Mouse (Mus musculus): ENCODE data around the gene Fbxo22.
"Not testable (repeated sequence)": the region's sequence is repeated elsewhere in the genome, so short reads cannot be mapped to it uniquely, and the experiment has no call there.

Gene Fbxo22

DNA sequence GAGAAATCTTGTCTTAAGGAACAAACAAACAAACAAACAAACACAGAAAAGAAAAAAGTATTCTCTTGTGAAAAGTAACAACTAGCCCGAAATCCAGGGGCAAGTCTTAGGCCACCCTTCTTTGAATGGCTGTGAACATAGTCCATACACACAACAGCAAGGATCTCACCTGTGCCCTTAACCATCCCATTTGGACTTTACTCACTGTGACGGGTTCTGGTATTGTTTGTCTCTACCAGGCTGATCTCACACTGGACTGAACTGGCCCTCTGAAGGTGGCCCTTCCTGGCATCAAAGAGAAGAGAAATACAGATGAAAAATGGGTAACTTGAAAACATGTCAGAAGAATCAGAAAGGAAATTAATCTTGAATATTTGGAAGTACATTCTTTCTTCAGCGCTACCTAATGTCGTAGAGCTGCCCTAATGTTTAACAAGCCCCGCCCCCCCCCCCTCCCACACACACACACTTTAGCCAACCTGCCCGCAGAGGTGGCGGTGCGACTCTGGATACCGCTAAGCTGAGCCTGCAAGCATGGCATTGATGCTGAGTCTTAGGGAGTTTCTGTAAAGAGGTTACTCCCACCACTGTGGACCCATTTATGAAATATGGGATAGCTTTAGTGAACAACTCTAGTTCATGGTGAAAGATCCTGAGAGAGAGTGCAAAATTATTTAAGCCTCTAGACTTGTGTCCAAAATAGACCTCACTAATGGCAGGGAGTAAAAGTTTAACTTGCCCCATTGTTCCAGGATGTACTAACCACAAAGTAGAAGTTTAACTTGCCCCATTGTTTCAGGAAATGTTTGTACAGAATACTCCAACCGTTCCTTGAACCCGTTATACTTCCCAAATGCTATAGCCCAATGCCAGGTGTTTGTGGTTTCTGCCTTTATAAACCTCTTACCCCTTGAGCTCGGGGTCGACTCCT lies 27.8 kb downstream of the Fbxo22 start:
- DNase-seq (ENCODE audit: low spot score in 2 of 2): no peak

DNA sequence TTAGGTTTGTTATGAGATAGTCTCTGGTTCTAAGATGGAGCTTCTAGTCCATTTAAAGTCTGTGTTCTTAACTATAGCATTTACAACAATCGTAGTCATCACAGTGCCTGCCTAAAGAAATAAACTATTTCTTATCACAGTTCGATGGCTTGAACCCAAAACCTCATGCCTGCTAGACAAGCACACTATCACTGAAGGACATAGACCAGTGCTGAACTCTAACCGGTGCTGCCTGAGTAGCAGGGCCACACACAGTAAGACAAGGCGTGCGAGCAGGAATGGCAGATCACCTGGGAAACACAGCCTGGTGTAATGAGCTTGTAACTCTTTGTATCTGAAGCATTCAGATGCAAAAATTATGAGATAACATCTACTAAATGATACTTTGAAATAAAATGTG lies 32.1 kb downstream of the Fbxo22 start:
- DNase-seq (ENCODE audit: low spot score in 2 of 2): no peak

DNA sequence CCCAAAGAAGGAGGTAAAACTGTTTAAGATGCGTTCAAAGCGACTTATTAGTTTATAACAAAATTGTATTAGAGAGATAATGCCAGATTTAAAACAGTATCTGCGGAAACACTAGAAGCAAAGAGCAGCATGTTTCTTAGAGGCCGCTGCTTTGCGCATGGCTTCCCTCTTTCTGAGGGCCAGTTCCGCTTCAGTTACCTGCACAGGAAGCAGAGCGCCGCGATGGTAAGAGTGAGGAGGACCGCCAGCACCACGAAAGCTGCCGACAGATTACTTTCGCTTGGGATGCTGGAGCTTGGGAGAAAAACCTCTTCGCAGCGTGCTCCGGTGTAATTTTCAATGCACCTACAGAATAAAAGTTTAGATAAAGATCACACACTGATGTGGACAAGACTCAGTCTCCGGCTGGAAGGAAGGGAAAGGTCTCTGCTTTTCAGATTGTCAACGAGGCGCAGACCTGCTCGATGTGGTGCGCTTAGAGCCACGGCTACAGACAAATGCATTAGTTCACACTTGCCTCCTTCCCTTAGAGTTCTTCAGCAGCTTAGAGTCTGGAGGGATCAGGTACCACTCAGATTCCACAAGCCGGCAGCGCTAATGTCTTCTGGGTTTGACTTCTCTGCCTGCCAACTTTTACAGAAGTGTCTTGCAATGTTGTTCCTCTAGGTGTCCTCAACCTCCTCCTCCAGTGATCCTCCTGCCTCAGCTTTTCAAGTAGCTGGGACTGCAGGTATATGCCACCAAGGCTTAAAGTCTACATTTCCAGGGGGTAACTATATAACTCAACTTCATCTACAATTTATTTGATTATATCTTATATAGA lies 33.3 kb downstream of the Fbxo22 start:
- peak; percentile 36 to 71 for DNase-seq (ENCODE audit: low spot score in 2 of 2)

DNA sequence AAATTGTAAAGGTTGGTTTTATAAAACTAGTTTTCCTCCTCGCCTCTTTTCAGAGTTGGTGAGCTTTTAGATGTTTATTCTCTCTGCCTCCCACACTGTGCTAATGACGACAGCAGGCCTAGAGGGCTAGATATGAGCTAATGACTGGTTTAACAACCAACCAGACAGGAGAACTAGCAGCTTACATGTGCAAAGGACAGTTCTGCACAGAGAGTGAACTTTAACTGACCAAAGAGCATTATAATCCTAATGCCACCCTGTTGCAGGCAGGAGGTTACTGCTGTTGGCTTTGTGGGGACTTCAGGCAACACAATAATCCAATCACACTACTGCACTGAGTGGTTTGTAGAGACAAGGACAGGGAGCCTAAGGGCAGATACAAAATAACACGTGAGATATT lies 34.6 kb downstream of the Fbxo22 start:
- DNase-seq (ENCODE audit: low spot score in 2 of 2): no peak

DNA sequence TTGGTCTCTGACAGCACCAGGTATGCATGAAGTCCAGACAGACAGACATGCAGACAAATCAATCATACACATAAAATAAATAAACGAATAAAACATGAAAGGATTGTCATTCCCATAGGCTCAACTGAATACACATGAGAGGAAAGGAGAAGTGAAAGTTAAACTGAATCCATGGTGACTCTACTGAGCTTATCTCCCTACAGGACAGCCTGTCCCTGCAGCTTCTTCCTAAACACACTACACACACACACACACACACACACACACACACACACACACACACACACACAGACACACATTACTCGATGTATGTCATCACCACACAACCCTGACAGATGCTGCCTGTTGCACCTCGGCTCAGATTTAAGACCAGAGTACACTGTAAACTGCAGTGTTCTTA lies 35.4 kb downstream of the Fbxo22 start:
- no peak for DNase-seq (ENCODE audit: low spot score in 2 of 2)

DNA sequence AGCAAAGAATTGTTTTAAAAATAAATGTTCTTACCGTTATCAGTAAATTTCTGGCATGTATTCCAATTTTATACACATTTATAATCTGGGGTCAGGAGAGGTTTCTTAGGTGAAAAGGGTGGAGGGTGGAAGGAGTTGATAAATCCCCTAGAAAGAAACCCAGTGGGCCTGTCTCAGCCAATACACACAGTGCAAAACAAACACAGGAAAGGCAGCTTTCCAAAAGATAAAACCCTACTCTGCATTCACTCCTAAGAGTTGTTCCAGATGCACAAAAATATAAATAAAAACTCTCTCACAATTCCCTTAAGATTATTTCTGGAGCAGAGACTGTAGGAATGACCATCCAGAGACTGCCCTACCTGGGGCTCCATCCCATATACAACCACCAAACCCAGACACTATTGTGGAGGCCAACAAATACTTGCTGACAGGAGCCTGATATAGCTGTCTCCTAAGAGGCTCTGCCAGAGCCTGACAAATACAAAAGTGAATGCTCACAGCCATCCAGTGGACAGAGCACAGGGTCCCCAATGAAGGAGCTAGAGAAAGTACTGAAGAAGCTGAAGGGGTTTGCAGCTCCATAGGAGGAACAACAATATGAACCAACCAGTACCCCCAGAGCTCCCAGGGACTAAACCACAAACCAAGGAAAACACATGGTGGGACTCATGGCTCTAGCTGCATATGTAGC lies 36.5 kb downstream of the Fbxo22 start:
- not testable (repeated sequence) for DNase-seq (ENCODE audit: low spot score in 2 of 2)

DNA sequence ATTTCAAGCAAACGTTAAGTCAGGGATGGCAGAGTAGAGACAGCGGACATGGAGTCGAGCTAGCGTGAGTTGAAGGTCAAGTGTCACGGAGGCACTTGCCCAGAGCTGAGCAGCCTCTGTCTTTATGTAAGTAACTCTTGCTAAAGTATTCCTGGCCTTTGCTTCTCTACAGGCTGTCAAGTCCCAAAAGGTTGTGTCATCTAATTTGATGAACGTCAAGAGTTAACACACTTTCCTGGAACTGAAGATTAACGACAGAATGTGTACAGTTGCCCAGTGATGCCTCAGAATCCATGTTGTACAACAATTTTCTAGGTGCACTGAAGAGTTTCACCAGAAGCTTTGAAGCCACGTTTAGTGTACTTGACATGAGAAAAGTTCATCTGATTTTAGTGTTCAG lies 37.7 kb downstream of the Fbxo22 start:
- no peak for DNase-seq (ENCODE audit: low spot score in 2 of 2)

DNA sequence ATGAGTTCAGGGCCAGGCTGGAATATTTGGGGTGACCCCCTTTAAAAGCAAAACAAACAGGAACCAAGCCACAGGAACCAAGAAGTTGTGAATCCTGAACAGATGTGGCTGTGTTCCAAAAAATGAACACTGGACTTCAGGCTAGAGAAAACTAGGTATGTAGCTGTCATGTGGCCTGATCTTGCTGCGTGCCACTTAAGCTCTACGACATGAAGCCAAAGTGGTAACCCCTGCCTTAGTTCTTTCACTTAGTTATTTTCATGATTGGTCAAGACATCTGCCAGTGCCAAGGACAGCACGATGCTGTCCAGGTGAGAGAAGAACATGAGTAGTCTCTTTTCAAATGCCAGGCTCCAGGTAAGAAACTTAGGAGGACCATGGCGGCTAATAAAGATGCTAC lies 38.2 kb downstream of the Fbxo22 start:
- DNase-seq (ENCODE audit: low spot score in 2 of 2): no peak

DNA sequence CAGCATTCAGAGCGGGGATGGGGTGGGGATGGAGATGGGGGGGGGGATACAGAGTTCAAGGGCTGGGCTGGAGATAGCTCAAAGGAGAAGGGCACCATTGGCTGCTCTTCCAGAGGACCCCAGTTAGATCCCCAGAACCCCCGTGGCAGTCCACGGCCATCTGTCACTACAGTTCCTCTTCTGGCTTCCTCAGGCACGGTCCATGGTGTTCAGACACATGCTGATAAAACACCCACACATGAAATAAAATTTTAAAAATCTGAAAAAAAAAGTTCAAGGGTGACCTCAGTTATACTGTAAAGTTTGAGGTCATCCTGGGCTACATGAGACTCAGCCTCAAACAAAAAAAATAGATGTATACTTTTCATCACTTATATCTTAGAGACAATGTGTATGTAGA lies 39.7 kb downstream of the Fbxo22 start:
- DNase-seq (ENCODE audit: low spot score in 2 of 2): no peak

DNA sequence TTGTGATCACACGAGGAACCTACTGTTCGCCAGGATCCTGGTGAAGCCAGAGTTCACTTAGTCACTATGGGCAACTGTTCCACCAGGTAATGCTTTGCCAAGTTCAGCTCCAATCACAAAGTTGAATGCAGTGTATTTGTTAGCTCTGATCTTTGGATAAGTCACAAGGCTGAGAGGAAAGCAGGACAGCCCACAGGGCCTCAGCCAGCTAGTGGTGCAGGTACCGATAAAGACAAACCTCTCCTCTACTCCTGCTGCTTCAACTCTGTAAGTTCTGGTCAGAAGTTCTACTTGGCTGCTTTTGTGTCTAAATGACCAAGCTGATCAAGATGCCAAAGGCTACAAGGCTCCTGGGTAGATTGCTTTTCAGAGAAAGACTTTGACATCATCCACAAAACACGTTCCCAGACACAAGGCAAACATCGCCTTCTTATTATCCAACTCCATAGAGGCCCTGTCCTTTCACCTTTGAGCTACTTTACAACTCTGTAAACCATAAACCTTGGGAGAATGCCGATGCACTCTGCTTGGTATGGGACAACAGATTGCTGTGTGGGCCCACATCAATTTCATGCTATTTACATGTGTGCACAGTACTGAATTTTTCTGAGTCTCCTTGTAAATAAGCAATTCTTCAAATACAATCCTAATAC lies 42.0 kb downstream of the Fbxo22 start:
- no peak for DNase-seq (ENCODE audit: low spot score in 2 of 2)

DNA sequence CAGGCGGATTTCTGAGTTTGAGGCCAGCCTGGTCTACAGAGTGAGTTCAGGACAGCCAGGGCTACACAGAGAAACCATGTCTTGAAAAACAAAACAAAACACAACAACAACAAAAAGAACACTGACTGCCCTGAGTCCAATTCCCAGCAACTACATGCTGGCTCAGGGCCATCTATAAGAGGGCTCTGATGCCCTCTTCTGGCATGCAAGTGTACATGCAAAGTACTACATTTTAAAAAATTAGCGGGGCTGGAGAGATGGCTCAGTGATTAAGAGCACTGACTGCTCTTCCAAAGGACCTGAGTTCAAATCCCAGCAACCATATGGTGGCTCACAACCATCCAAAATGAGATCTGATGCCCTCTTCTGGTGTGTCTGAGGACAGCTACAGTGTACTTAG lies 43.4 kb downstream of the Fbxo22 start:
- not testable (repeated sequence) for DNase-seq (ENCODE audit: low spot score in 2 of 2)

DNA sequence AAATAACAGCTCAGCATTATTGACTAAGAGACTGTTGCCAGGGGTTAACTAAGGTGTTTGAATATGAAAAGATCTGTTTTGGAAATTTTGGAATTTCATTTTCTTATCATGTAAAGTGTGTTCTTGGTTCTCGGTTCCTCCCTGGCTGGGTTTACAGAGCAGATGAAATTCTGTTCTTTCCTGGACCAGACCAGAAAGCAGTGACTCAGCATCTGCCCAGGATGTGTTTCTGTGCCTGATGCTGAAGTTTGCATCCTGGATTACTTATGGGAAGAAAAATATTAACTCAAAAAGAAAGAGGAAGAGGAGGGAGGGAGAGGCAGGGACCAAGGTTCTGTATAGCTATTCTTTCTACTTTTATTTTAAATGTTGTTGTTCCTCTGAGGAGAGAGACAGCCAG lies 45.1 kb downstream of the Fbxo22 start:
- no peak for DNase-seq (ENCODE audit: low spot score in 2 of 2)

DNA sequence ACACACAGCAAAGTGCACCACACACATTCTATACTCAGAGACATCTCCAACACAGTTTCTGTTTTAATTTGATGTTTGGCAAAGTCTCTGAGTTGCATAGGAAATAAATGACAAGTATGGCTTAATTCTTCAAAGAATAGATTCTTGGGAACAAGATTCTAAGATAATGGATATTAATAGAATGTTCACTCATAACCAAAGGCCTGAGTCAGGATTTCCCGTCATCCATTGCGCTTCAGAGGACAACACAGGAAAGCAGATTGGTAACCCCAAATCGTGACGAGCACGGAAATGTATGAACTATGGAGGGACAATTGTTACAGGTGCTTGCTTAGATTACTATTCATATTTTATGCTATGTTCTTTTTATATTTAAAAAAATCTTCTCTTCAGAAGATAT lies 46.3 kb downstream of the Fbxo22 start:
- no peak for DNase-seq (ENCODE audit: low spot score in 2 of 2)

DNA sequence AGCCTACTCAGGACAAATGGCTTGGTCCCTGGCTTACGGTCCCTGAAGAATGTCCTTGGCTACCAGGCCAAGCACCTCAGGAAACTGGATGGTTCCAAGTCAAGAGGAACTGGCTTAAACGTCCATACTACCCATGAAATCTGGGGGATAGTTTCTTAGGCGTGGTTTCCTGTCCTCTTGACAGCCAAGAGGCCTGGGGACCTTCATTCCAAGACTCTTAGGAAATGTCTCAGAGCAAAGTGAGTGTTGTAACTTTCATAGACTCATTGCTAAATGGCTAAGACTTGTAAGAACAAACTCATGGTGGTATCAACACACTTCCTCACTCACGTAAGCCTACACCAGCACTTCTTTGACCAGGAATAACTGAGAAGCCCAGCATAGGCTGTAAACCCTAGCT lies 46.9 kb downstream of the Fbxo22 start:
- no peak for DNase-seq (ENCODE audit: low spot score in 2 of 2)

DNA sequence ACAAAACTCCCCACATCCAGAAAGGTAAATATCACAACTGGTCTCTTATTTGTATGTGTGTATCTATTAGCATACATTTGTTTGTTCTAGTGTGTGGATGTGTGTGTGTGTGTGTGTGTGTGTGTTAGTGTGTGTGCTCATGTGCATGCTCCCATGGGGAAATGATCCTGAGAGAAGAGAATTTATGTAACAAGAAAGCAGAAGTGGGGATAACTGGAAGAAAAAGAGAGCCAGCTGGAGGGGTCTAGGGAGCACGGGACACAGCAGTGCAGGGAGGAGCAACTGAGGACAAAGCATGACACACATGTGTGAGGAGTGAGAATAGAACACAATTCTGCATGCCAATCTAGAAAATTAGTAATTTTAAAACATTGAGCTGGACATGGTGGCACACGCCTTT lies 48.4 kb downstream of the Fbxo22 start:
- DNase-seq (ENCODE audit: low spot score in 2 of 2): no peak

DNA sequence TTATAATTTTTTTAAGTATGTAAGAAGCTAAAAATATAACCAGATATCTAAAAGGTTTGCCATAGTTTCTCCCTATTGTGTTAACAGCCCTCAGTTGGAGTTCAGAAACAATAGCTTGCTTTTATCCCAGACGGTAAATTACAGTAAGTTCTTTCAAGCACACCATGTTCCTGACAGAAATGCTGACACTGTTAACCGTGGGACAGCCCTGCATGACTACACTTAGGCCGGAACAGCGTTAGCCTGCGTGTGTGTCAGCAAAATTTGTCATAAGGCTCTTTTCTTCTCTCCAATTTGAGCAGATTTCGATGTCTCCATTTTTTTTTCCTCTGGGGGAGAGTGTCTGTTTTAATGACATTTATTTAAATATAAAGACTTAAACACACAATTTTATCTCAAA lies 51.0 kb downstream of the Fbxo22 start:
- no peak for DNase-seq (ENCODE audit: low spot score in 2 of 2)

DNA sequence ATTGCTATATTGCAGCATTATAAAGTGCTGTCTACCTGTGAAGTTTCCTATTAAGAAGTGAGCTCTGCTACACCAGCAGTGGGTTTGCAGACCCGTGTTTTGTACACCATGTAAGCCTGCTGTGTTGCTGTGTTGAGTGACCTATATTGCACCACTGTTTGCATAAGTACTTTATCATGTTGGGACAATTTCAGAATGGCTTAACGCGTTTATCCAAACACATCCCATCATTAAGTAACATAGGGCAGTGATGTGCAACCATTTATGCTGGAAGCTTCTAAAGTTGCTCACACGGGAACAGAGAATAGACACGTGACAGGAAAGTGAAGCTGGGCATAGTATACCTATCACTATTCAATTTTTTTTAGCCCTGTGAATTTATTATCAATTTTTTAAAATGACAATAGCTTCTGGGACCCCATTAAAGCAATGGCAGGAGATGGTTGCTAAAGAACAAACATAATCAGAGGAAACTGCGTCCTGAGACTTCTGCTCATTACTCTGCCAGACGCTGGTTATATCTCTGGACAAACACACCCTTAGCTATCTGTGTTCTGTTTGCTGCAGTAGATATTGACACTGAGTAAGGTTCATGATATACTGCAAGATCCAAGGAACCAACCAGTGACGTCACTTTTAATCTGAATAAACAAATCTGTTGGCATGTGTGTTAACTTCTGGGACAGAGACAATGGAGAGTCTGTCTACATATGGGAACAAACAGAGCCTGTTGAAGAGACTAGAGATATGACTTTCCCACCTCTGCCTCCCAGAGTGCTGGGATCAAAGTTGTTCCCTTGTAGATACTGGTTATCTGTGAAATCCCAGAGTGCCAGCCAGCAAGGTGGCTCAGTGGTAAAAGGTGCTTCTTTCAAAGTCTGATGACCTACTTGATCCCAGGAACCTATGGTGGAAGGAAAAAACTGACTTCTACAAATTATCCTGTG lies 55.9 kb downstream of the Fbxo22 start:
- DNase-seq (ENCODE audit: low spot score in 2 of 2): no peak

DNA sequence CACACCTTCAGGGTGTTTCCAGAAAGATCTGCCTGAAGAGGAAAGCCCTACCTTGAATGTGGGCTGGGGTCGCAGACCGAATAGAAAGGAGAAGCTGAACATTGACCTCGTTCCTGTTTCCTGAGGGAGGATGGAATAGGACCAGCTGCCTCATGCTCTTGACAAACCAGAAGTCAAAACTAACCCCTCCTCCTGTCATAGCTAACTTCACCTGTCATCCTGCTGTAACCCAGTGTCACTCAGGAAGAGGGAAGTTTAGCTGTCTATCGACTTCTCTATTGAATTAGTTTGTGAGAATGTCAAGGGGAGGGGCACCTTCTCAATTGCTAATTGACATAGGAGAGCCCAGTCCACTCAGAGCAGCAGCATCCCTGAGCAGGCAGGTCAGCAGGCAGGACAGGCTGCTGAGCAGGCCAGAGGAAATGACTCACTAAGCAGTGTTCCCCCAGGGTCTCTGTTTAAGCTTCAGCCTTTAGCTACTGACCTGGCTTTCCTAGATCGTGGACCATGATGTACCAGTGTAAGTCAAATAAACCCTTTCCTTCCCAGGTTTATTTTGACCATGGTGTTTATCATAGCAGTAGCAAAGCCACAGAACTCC lies 63.3 kb downstream of the Fbxo22 start:
- DNase-seq (ENCODE audit: low spot score in 2 of 2): no peak

DNA sequence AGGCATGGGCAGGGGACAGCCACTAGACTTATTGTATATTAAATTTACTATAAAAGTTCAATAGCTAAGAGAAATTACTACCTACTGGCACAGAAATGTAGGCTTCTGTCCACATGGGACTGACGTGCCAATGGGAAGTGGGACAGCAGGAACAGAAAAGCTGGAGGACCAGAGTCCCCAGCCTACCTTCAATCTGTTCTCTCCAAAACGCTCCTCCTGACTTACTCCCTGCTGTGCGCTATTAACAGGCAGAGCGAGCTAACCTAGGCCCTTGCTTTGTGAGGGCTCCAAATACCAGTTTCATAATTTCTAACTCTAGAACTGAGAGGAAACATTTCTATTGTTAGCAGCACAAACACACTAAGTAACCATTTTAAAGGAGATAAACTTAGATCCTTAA lies 65.2 kb downstream of the Fbxo22 start:
- no peak for DNase-seq (ENCODE audit: low spot score in 2 of 2)

All from spleen, postnatal 4 days (tissue).